Mouse (Mus musculus): ENCODE results near the gene Klf16.
A peak's percentile ranks its signal among the peaks of the same experiment; 100 is the strongest.

The Klf16 gene

GRCm38 (mm10) chr10:80538710-80539394 lies 38.3 kb downstream of the Klf16 start, which contains the start of gene Atp8b3:
TSS of gene Atp8b3 (minus strand) at chr10:80539124.
- DNase-seq (ENCODE audit: low spot score) = peak; percentile 68

DNA sequence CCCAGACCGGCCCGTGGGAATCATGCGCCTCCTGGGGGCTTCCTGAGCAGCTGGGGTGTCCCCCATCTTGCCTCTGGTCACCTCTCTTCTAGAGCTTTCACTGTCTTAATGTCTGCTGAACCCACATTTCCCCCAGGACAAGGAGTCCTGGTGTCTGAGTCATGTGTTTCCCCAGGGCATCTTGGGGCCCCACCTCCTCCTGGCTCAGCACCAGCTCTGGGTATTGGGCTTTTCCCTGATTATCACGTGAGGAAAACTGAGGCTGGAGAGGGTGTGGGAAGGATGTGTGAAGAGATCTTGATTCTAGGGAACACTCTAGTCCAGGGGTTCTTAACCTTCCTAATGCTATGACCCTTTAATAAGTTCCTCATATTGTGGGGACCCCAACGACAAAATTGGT lies 38.9 kb downstream of the Klf16 start:
- peak; percentile 63 for DNase-seq (ENCODE audit: low spot score)

DNA sequence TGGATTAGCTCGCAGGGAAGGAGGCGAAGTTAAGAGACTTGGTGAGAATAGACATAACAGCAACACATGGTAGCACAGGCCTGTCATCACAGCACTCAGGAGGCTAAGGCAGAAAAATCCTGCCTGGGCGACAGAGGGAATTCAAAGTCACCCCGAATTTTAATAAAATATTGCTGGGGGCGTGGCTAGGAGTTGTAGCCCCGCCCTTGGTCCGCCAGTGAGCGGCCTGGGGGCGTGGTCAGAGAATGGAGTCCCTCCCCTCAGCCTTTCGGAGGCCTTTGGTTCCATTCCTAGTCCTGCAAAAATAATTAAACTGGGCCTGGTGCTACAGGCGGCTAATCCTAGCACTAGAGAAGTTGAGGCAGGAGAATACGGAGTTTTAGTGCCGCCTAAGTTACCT lies 41.4 kb downstream of the Klf16 start:
- no peak for DNase-seq (ENCODE audit: low spot score)

- DNase-seq (ENCODE audit: low spot score) = no peak
These were observed 42.0 kb downstream of the Klf16 start for GRCm38 (mm10) chr10:80535071-80535470.

DNA sequence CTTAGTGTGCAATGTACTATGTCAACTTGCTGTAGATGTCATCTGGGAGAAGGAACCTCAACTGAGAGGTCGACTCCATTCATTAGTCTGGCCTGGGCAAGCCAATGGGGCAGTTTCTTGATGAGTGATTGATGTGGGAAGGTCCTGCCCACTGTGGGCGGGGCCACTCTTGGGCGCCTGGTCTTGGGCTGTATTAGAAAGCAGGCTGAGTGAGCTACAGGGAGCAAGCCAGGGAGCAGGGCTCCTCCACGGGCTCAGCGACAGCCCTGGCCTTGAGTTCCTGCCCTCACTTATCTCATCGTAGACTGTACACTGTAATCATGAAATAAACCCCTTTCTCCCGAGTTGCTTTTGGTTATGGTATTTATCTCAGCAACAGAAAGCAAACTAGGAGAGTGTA lies 43.4 kb downstream of the Klf16 start:
- no peak for DNase-seq (ENCODE audit: low spot score)

GRCm38 (mm10) chr10:80532783-80533182 lies 44.3 kb downstream of the Klf16 start:
- DNase-seq (ENCODE audit: low spot score) = no peak

GRCm38 (mm10) chr10:80526172-80526571 lies 50.9 kb downstream of the Klf16 start:
- no peak for DNase-seq (ENCODE audit: low spot score)

GRCm38 (mm10) chr10:80523299-80523698 lies 53.8 kb downstream of the Klf16 start:
- DNase-seq (ENCODE audit: low spot score) = no peak

DNA sequence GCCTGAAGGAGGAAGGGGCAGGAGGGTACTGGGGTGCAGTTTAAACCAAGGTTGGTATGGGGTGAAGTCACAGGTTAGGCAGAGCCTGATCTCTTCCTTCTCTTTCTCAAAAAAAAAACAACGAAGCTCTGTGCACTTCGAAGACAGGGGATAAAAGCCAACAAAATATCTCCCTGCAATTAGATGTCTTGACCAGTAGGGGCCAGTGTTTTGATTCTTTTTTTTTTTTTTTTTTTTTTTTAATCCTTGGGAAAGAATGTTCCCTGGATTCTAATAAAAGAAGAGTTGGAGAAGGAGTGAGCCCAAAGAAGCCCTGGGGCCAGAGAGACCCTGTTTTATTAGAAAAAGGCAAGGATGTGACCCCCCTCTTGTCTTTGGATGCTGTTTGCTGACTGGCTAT lies 57.8 kb downstream of the Klf16 start:
- DNase-seq (ENCODE audit: low spot score) = no peak

Data from adipocyte (in vitro differentiated cells).